9 mouse cellular contexts compared by ENCODE assay signal in the genomic region with DNA sequence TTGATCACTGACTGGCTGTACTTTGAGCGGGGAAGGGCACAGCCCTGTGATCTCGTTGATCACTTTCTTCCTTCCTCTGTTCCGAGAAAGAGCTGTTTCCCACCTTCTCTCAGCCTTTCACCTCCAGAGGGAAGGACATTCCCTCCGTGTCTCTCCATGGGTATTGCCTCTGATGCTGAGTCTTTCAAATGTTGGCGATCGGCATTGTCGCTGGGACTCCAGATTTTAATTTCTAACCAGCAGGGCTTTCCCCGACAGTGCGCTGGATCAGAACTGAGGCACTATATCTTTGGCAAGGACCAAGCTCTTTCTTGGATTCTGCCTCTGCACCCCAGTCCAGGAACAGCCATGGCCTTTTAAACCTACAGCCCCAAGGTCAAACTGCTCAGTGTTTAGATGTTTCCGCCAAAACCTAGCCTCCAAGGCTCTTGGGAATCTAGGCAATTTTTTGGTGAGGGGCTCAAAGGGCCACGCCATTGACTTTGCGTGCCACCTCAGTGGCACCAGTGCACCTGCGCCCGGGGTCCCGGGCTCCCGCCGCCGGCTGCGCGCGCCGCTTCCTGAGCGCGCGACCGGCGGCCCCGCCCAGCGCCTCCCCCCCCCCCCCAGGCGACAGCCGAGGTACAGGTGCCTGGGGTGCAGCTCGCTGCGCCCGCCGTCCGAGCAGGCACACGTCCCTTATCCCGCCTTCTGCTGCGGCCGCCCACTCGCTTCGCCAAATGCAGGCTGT. TPM values are rescaled to one million over a fixed set of nuclear protein-coding genes. Genes with fewer than 3 reads are reported as not detected.
DNase-seq lines count a peak whose midpoint lies in the region; ATAC-seq and TF ChIP-seq lines count a peak whose summit lies in the region.
"Had no signal": no experiment of that assay in that cellular context is flagged by ENCODE, and none has a peak within 500 bp of the region (broad histone marks: within the 10 kb centered on the region; RNA-seq: fewer than 3 reads in every experiment).

A gene (plus strand): TSS at position 608 of the 730 bp plus-strand sequence.

- no peak for ATAC-seq in liver, embryonic 14.5 days (ENCODE audit: insufficient read depth)
- no peak for ATAC-seq in megakaryocyte, adult 5-6 weeks (ENCODE audit: poor library complexity, severe bottlenecking)

- no peak for TF ChIP-seq CTCF in liver, embryonic 14.5 days (IDR thresholded peaks at IDR 0.05; ENCODE audit: low read depth)

- peaks cover 49% of the 10 kb centered on the region for H3K27me3 ChIP-seq in heart, embryonic 10.5 days (ENCODE audit: insufficient read depth, poor library complexity, severe bottlenecking)
- H3K27me3 ChIP-seq in liver, embryonic 14.5 days (ENCODE audit: control insufficient read depth, insufficient read depth, low read length): peaks cover 41% of the 10 kb centered on the region

- H3K27ac ChIP-seq in heart, embryonic 10.5 days: peak within 1 kb of the TSS; percentile 56
- H3K27ac ChIP-seq in liver, embryonic 14.5 days: no peak within 1 kb of the TSS

- intact Hi-C loops in heart, postnatal 10 days (cut with DNase I): no loop called here

- H3K4me1 ChIP-seq in heart, embryonic 10.5 days: peaks cover 39% of the 10 kb centered on the region
- peaks cover 3 to 9% of the 10 kb centered on the region in 2 experiments; a peak in 2 of 4 replicates for H3K4me1 ChIP-seq in liver, embryonic 14.5 days (replicated peaks; ENCODE audit: control insufficient read depth in 2 of 2, insufficient read depth in 2 of 2, low read length in 1 of 2)

- 7% methylated on average over 41 of the region's 42 CpGs for WGBS in heart, embryonic 10.5 days
- WGBS in liver, embryonic 14.5 days (ENCODE audit: insufficient replicate concordance): 6% methylated on average over 27 of the region's 42 CpGs

- peak within 1 kb of the TSS; percentile 37; the same call in 1 of the 2 replicates for H3K4me2 ChIP-seq in liver, embryonic 14.5 days (ENCODE audit: low read depth)

- no peak within 1 kb of the TSS for H3K9ac ChIP-seq in liver, embryonic 14.5 days (replicated peaks)

- DNase-seq in heart, embryonic 10.5 days (ENCODE audit: low spot score): no peak
- no peak for DNase-seq in heart, postnatal 10 days
- peak; percentile 19 for DNase-seq in R1 (ENCODE audit: low read depth, low spot score)
- no peak for DNase-seq in gonadal fat pad, adult 2 months (ENCODE audit: low read depth)
- DNase-seq in liver, embryonic 14.5 days (ENCODE audit: low read depth in 3 of 3, low spot score in 3 of 3): no peak
- DNase-seq in thymus, adult 18-20 months: peak; percentile 51 to 69
- DNase-seq in gastrocnemius, adult 8-10 months (ENCODE audit: low spot score in 2 of 2): no peak

- no peak for TF ChIP-seq EP300 in liver, embryonic 14.5 days (IDR thresholded peaks at IDR 0.05; ENCODE audit: low read depth)

- no peaks in the 10 kb centered on the region for H3K36me3 ChIP-seq in heart, embryonic 10.5 days
- H3K36me3 ChIP-seq in liver, embryonic 14.5 days (replicated peaks; ENCODE audit: control insufficient read depth, insufficient read depth, low read depth): no peaks in the 10 kb centered on the region

- H3K4me3 ChIP-seq in heart, embryonic 10.5 days: peak within 1 kb of the TSS; percentile 62
- H3K4me3 ChIP-seq in liver, embryonic 14.5 days (ENCODE audit: insufficient read depth in 1 of 2, low read depth in 2 of 2, low read length in 2 of 2): peak within 1 kb of the TSS in 1 of 2 experiments; percentile 14; a peak in 1 of 4 replicates
- H3K4me3 ChIP-seq: erythroblast, embryonic 14.5 days had no signal

- H3K9me3 ChIP-seq in heart, embryonic 10.5 days: no peaks in the 10 kb centered on the region
- H3K9me3 ChIP-seq in liver, embryonic 14.5 days (ENCODE audit: control insufficient read depth, low read length): no peaks in the 10 kb centered on the region

RNA-seq across cellular contexts. Expression of the gene that starts here (rescaled TPM):
- 0.30 and 0.69 TPM in 2 replicates for polyA plus RNA-seq in heart, embryonic 10.5 days (2016; fragmentation: Nextera tagmentation; extraction: Ambion mirVana)
- under 1 TPM; 0.47 to 0.91 TPM for total RNA-seq in heart, postnatal 10 days (2021)
- polyA plus RNA-seq in gonadal fat pad, adult 2 months (2012; rRNA removed): 8.8 and 11.0 TPM in 2 replicates
- 0.11 TPM in 1 of 2 replicates, not detected in the other for polyA plus RNA-seq in liver, embryonic 14.5 days (2012; rRNA removed)
- 0.14 and 0.18 TPM in 2 replicates for polyA plus RNA-seq in liver, embryonic 14.5 days (2014; fragmentation: Nextera tagmentation; extraction: Ambion mirVana)
- 5.2 and 8.5 TPM in 2 replicates for total RNA-seq in megakaryocyte, adult 5-6 weeks (2015)
- 3.8 and 5.0 TPM in 2 replicates for total RNA-seq in megakaryocyte, adult 5-6 weeks (2017)
- total RNA-seq in gastrocnemius, adult 8-10 months (2022): under 1 TPM in 1 of 4 experiments, not detected in 3; 0.40 TPM
- polyA plus RNA-seq: erythroblast, embryonic 14.5 days had no signal

Comparison
In these comparisons a context has a peak if more than half of its experiments do, and no peak if none do; other contexts are left out.
1. DNase-seq: peak in R1 (single experiment) and thymus, adult 18-20 months (2 of 2); none in heart, embryonic 10.5 days (single experiment), heart, postnatal 10 days (0 of 2), gonadal fat pad, adult 2 months (single experiment), liver, embryonic 14.5 days (0 of 3) and gastrocnemius, adult 8-10 months (0 of 2).